ENCODE assay signal across 10 mouse cellular contexts in genomic region chr2:35504417-35504776, GRCm38 (mm10). TPM values are rescaled to one million over a fixed set of nuclear protein-coding genes. Genes with fewer than 3 reads are reported as not detected.
DNase-seq lines count a peak whose midpoint lies in the region; ATAC-seq and TF ChIP-seq lines count a peak whose summit lies in the region.
"Had no signal": no experiment of that assay in that cellular context is flagged by ENCODE, and none has a peak within 500 bp of the region (broad histone marks: within the 10 kb centered on the region; RNA-seq: fewer than 3 reads in every experiment).

No protein-coding gene starts in this region.

- TF ChIP-seq POLR2A in lung, adult 2 months (IDR thresholded peaks at IDR 0.05; ENCODE audit: borderline replicate concordance, extremely low read depth, low read depth, low read length) = no peak
- TF ChIP-seq POLR2A in small intestine, adult 2 months (IDR thresholded peaks at IDR 0.05; ENCODE audit: low read depth, low read length) = no peak

- peak overlapping the region; percentile 89 for H3K27ac ChIP-seq in heart, embryonic 11.5 days (ENCODE audit: low read depth, low read length)
- peak overlapping the region; percentile 85 for H3K27ac ChIP-seq in limb, embryonic 10.5 days
- peak overlapping the region; percentile 24; the same call in 1 of the 2 replicates for H3K27ac ChIP-seq in small intestine, adult 2 months (ENCODE audit: insufficient read depth, low read depth, low read length)
- H3K27ac ChIP-seq in hindbrain, postnatal 0 days = no peak overlapping the region

- DNase-seq in heart, adult 9 months (ENCODE audit: low spot score in 2 of 2) = no peak
- DNase-seq in lung, postnatal 36 days = peak; percentile 25
- DNase-seq in lung, adult 2 months = no peak
- DNase-seq in limb, embryonic 10.5 days (ENCODE audit: low spot score) = no peak
- no peak for DNase-seq in ovary, postnatal 14 days (ENCODE audit: low spot score)
- no peak for DNase-seq in hindbrain, postnatal 0 days (ENCODE audit: low spot score)
- DNase-seq: cerebellum, postnatal 25 days had no signal

- no peaks in the 10 kb centered on the region for H3K27me3 ChIP-seq in heart, embryonic 11.5 days (ENCODE audit: control insufficient read depth, insufficient read depth, low read length)
- no peaks in the 10 kb centered on the region for H3K27me3 ChIP-seq in limb, embryonic 10.5 days (ENCODE audit: low read depth, poor library complexity, severe bottlenecking)
- no peaks in the 10 kb centered on the region for H3K27me3 ChIP-seq in small intestine, adult 2 months (ENCODE audit: control insufficient read depth, insufficient read depth, low read length)
- no peaks in the 10 kb centered on the region for H3K27me3 ChIP-seq in hindbrain, postnatal 0 days (ENCODE audit: insufficient read depth, low read length)

- no peaks in the 10 kb centered on the region for H3K36me3 ChIP-seq in heart, embryonic 11.5 days (ENCODE audit: control insufficient read depth, insufficient read depth, low read length)
- H3K36me3 ChIP-seq in limb, embryonic 10.5 days = no peaks in the 10 kb centered on the region
- no peaks in the 10 kb centered on the region for H3K36me3 ChIP-seq in small intestine, adult 2 months (ENCODE audit: control insufficient read depth, insufficient read depth, low read length)
- no peaks in the 10 kb centered on the region for H3K36me3 ChIP-seq in hindbrain, postnatal 0 days (ENCODE audit: insufficient read depth, low read length)

- no peaks in the 10 kb centered on the region for H3K9me3 ChIP-seq in heart, embryonic 11.5 days (replicated peaks; ENCODE audit: control insufficient read depth, low read length)
- H3K9me3 ChIP-seq in limb, embryonic 10.5 days (replicated peaks) = no peaks in the 10 kb centered on the region
- H3K9me3 ChIP-seq in hindbrain, postnatal 0 days (ENCODE audit: low read length) = no peaks in the 10 kb centered on the region

- ATAC-seq in heart, embryonic 11.5 days (replicated peaks; ENCODE audit: insufficient number of reproducible peaks, low FRiP score, low TSS enrichment) = no peak
- no peak for ATAC-seq in hindbrain, postnatal 0 days
- ATAC-seq: forebrain, embryonic 14.5 days had no signal

- peaks cover 66% of the 10 kb centered on the region for H3K4me1 ChIP-seq in heart, embryonic 11.5 days (ENCODE audit: control insufficient read depth, insufficient read depth, low read length)
- H3K4me1 ChIP-seq in lung, adult 2 months (ENCODE audit: control insufficient read depth, insufficient read depth, low read length) = peaks cover 4% of the 10 kb centered on the region; the same call in 1 of the 2 replicates
- H3K4me1 ChIP-seq in limb, embryonic 10.5 days = peaks cover 73% of the 10 kb centered on the region
- peaks cover 37% of the 10 kb centered on the region for H3K4me1 ChIP-seq in small intestine, adult 2 months (ENCODE audit: control insufficient read depth, insufficient read depth, insufficient read length, low read length)
- H3K4me1 ChIP-seq in hindbrain, postnatal 0 days (ENCODE audit: insufficient read depth, low read length) = no peaks in the 10 kb centered on the region; the same call in 1 of the 2 replicates

- TF ChIP-seq CTCF in lung, adult 2 months (IDR thresholded peaks at IDR 0.05; ENCODE audit: insufficient read depth, low read length) = no peak
- TF ChIP-seq CTCF in small intestine, adult 2 months (IDR thresholded peaks at IDR 0.05; ENCODE audit: extremely low read depth, insufficient read length, insufficient replicate concordance, low read depth, low read length) = no peak
- no peak for TF ChIP-seq CTCF in hindbrain, postnatal 0 days (IDR thresholded peaks at IDR 0.05; ENCODE audit: low read depth)

- 21% methylated on average over 7 of the region's 7 CpGs for WGBS in heart, embryonic 11.5 days (ENCODE audit: insufficient replicate concordance)
- WGBS in lung, adult 2 months = 61% methylated on average over 7 of the region's 7 CpGs
- 48% methylated on average over 7 of the region's 7 CpGs for WGBS in limb, embryonic 10.5 days
- 80% methylated on average over 7 of the region's 7 CpGs for WGBS in small intestine, adult 2 months
- 84% methylated on average over 7 of the region's 7 CpGs for WGBS in hindbrain, postnatal 0 days

- no peak overlapping the region for H3K9ac ChIP-seq in heart, embryonic 11.5 days (ENCODE audit: low read depth, low read length)
- H3K9ac ChIP-seq in hindbrain, postnatal 0 days (replicated peaks; ENCODE audit: low read length) = no peak overlapping the region

- no peak overlapping the region for H3K4me3 ChIP-seq in heart, embryonic 11.5 days (ENCODE audit: low read depth, low read length)
- no peak overlapping the region for H3K4me3 ChIP-seq in lung, adult 2 months (replicated peaks; ENCODE audit: extremely low read depth, low read depth, low read length)
- 0 out of 2 replicates have a peak overlapping the region, but pooled peaks have one; percentile 26 for H3K4me3 ChIP-seq in limb, embryonic 10.5 days
- H3K4me3 ChIP-seq in small intestine, adult 2 months (ENCODE audit: low read depth, low read length) = no peak overlapping the region
- H3K4me3 ChIP-seq in hindbrain, postnatal 0 days (ENCODE audit: low read length) = no peak overlapping the region

- H3K4me2 ChIP-seq in heart, embryonic 11.5 days = peak overlapping the region; percentile 3; the same call in 1 of the 2 replicates
- no peak overlapping the region for H3K4me2 ChIP-seq in hindbrain, postnatal 0 days (ENCODE audit: low read depth, low read length)

RNA-seq across cellular contexts. Expression of gene Ggta1, which starts 41.4 kb away (rescaled TPM):
- polyA plus RNA-seq in heart, embryonic 11.5 days (2014; fragmentation: Nextera tagmentation; extraction: Ambion mirVana) = 38.1 and 42.1 TPM in 2 replicates
- polyA plus RNA-seq in lung, adult 2 months (2012; rRNA removed) = 17.8 and 24.4 TPM in 2 replicates
- 6.5 and 6.6 TPM in 2 replicates for polyA plus RNA-seq in limb, embryonic 10.5 days (2016; fragmentation: Nextera tagmentation; extraction: Ambion mirVana)
- polyA plus RNA-seq in small intestine, adult 2 months (2012; rRNA removed) = 3.5 and 3.6 TPM in 2 replicates
- 3.8 and 11.8 TPM in 2 replicates for total RNA-seq in hindbrain, postnatal 0 days (2014; rRNA removed)
- 3.2 and 4.7 TPM in 2 replicates for polyA plus RNA-seq in hindbrain, postnatal 0 days (2015; fragmentation: Nextera tagmentation; extraction: Ambion mirVana)

RNA-seq across cellular contexts. Expression of gene Dab2ip, which starts 53.7 kb away (rescaled TPM):
- polyA plus RNA-seq in heart, embryonic 11.5 days (2014; fragmentation: Nextera tagmentation; extraction: Ambion mirVana) = 49.0 and 49.1 TPM in 2 replicates
- 113 and 132 TPM in 2 replicates for polyA plus RNA-seq in lung, adult 2 months (2012; rRNA removed)
- polyA plus RNA-seq in limb, embryonic 10.5 days (2016; fragmentation: Nextera tagmentation; extraction: Ambion mirVana) = 44.0 and 49.7 TPM in 2 replicates
- 66.2 and 140 TPM in 2 replicates for polyA plus RNA-seq in small intestine, adult 2 months (2012; rRNA removed)
- 161 and 163 TPM in 2 replicates for total RNA-seq in hindbrain, postnatal 0 days (2014; rRNA removed)
- 64.5 and 69.9 TPM in 2 replicates for polyA plus RNA-seq in hindbrain, postnatal 0 days (2015; fragmentation: Nextera tagmentation; extraction: Ambion mirVana)
